Mouse (Mus musculus) kidney, postnatal 36 days (tissue): ENCODE measurements at regions not wholly inside any gene's neighbourhood (a gene's known extent, or its start where the extent isn't known, plus 50 kb on each side); places are given as distances from the start of the nearest gene placed in this dataset.

Source experiments
- DNase-seq, 2 experiments: peaks; one replicate each; pipeline ENCODE4 v3.0.0; 2021 to 2022; ENCODE audit warnings: mixed read lengths in 2 of 2

GRCm38 (mm10) chr13:85430040-85430439 is 141.1 kb upstream of the Rasa1 start:
- no peak for DNase-seq

GRCm38 (mm10) chr13:85418671-85419070 is 129.7 kb upstream of the Rasa1 start:
- DNase-seq = no peak

- DNase-seq = no peak
Observed at GRCm38 (mm10) chr13:85414951-85415350, 126.0 kb upstream of the Rasa1 start.

GRCm38 (mm10) chr13:85411327-85411726 is 122.4 kb upstream of the Rasa1 start:
- DNase-seq = no peak

- no peak for DNase-seq
Observed at GRCm38 (mm10) chr13:85398834-85399233, 109.9 kb upstream of the Rasa1 start.

- DNase-seq = no peak
Observed at GRCm38 (mm10) chr13:85376338-85376998, 87.5 kb upstream of the Rasa1 start.

- DNase-seq = no peak
Observed at GRCm38 (mm10) chr13:85359621-85360020, 70.7 kb upstream of the Rasa1 start.

- DNase-seq = no peak
Observed at GRCm38 (mm10) chr13:85359143-85359542, 70.2 kb upstream of the Rasa1 start.

GRCm38 (mm10) chr13:85352061-85352460 is 63.1 kb upstream of the Rasa1 start:
- no peak for DNase-seq
